Mouse (Mus musculus): ENCODE measurements around the gene Bank1.

Gene Bank1

GRCm38 (mm10) chr3:136007081-136007828 lies 318.6 kb downstream of the Bank1 start:
- no peak for DNase-seq (ENCODE audit: low spot score)

All from testis, postnatal 10 days (tissue).